Mouse (Mus musculus): ENCODE results near the gene Kmo.
A peak's percentile ranks its signal among the peaks of the same experiment; 100 is the strongest.

Kmo gene

GRCm38 (mm10) chr1:175619814-175620431 lies at the start of gene Kmo:
Kmo (plus strand) TSS chr1:175620381.
- DNase-seq (ENCODE audit: low read depth, low spot score) = no peak

- no peak for DNase-seq (ENCODE audit: low read depth, low spot score)
These were observed 46.1 kb upstream of the Kmo start for GRCm38 (mm10) chr1:175574129-175574528.

- DNase-seq (ENCODE audit: low read depth, low spot score) = no peak
These were observed 41.6 kb upstream of the Kmo start for GRCm38 (mm10) chr1:175578425-175579096.

GRCm38 (mm10) chr1:175579598-175580235 lies 40.5 kb upstream of the Kmo start:
- no peak for DNase-seq (ENCODE audit: low read depth, low spot score)

- DNase-seq (ENCODE audit: low read depth, low spot score) = no peak
These were observed 39.8 kb upstream of the Kmo start for GRCm38 (mm10) chr1:175580346-175580745.

- no peak for DNase-seq (ENCODE audit: low read depth, low spot score)
These were observed 37.4 kb upstream of the Kmo start for GRCm38 (mm10) chr1:175582799-175583198.

- no peak for DNase-seq (ENCODE audit: low read depth, low spot score)
These were observed 34.9 kb upstream of the Kmo start for GRCm38 (mm10) chr1:175585267-175585666.

GRCm38 (mm10) chr1:175586656-175587055 lies 33.5 kb upstream of the Kmo start:
- no peak for DNase-seq (ENCODE audit: low read depth, low spot score)

GRCm38 (mm10) chr1:175592832-175593231 lies 27.3 kb upstream of the Kmo start:
- DNase-seq (ENCODE audit: low read depth, low spot score) = no peak

GRCm38 (mm10) chr1:175602231-175602630 lies 17.9 kb upstream of the Kmo start:
- DNase-seq (ENCODE audit: low read depth, low spot score) = no peak

- DNase-seq (ENCODE audit: low read depth, low spot score) = no peak
These were observed 16.8 kb upstream of the Kmo start for GRCm38 (mm10) chr1:175603390-175603789.

- no peak for DNase-seq (ENCODE audit: low read depth, low spot score)
These were observed 12.9 kb upstream of the Kmo start for GRCm38 (mm10) chr1:175607308-175607707.

- no peak for DNase-seq (ENCODE audit: low read depth, low spot score)
These were observed 12.2 kb upstream of the Kmo start for GRCm38 (mm10) chr1:175607838-175608585.

- no peak for DNase-seq (ENCODE audit: low read depth, low spot score)
These were observed 11.5 kb upstream of the Kmo start for GRCm38 (mm10) chr1:175608708-175609107.

GRCm38 (mm10) chr1:175614992-175615391 lies 5.2 kb upstream of the Kmo start:
- no peak for DNase-seq (ENCODE audit: low read depth, low spot score)

GRCm38 (mm10) chr1:175623656-175624055 lies 3.5 kb downstream of the Kmo start:
- no peak for DNase-seq (ENCODE audit: low read depth, low spot score)

GRCm38 (mm10) chr1:175625257-175625879 lies 5.2 kb downstream of the Kmo start, which contains the start of gene Fh1:
Fh1 (minus strand) TSS chr1:175625635.
- DNase-seq (ENCODE audit: low read depth, low spot score) = peak; percentile 90

- no peak for DNase-seq (ENCODE audit: low read depth, low spot score)
These were observed 6.0 kb downstream of the Kmo start for GRCm38 (mm10) chr1:175625990-175626692.

GRCm38 (mm10) chr1:175629248-175629647 lies 9.1 kb downstream of the Kmo start:
- no peak for DNase-seq (ENCODE audit: low read depth, low spot score)

GRCm38 (mm10) chr1:175630345-175630744 lies 10.2 kb downstream of the Kmo start:
- no peak for DNase-seq (ENCODE audit: low read depth, low spot score)

- DNase-seq (ENCODE audit: low read depth, low spot score) = no peak
These were observed 10.9 kb downstream of the Kmo start for GRCm38 (mm10) chr1:175631080-175631479.

Data from c-Kit-negative CD71-positive TER-119-positive erythroid progenitor cells, embryonic 14.5 days (primary cell).